Mouse (Mus musculus) G1E-ER4 (cell line): ENCODE measurements around the gene Asgr2. TPM values are rescaled to one million over a fixed set of nuclear protein-coding genes. Genes with fewer than 3 reads are reported as not detected.

Experiments used
- GATA1 ChIP-seq: IDR thresholded peaks from one replicate; pipeline ENCODE4 v1.8.0; 2012; ENCODE audit warnings: low read length, inconsistent platforms
- polyA plus RNA-seq: library from polyadenylated mRNA; stranded (reverse); fragments of >175 nt; gene quantifications from 2 replicates; pipeline ENCODE4 v1.2.3, GENCODE M21; 2012

Asgr2 gene
- polyA plus RNA-seq, 1 experiment = not detected

DNA sequence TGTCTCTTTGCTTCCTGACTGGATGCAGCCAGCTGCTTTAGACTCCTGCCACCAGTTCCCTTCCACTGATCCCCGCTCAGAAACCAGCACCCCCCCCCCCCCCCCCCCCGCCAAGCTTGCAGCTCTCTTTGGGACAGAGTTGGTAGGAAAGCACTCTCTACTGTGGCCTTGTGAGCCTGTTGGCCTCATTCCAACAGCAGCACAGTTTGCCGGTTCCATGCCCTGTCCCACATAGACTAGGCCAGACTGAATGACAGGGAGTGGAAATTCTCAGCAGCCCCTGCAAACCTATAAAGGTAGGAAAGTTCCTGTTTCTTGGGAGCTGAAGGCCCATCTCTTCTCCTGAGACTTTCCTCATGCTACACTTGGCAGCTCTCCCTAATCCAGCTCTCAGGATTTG lies 15.0 kb upstream of the Asgr2 start:
- TF ChIP-seq GATA1 = no peak

DNA sequence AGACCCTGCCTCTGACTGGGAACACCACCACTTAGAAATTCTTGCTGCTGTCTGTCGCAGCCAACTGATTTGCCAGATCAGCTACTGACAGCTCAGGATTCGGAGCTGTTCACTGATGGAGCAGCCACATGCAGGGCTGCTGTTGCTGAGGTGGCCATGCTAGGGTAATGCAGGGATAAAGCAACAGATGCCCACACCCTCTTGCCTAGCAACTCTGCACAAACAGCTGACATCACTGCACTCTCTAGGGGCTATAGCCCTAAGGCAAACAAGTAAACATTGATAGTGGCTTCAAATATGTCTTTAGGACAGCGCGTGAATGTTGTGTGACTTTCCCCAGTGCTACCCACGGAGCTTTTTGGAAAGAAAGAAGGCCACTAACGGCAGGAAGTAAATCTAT lies 13.3 kb upstream of the Asgr2 start:
- TF ChIP-seq GATA1 = no peak

DNA sequence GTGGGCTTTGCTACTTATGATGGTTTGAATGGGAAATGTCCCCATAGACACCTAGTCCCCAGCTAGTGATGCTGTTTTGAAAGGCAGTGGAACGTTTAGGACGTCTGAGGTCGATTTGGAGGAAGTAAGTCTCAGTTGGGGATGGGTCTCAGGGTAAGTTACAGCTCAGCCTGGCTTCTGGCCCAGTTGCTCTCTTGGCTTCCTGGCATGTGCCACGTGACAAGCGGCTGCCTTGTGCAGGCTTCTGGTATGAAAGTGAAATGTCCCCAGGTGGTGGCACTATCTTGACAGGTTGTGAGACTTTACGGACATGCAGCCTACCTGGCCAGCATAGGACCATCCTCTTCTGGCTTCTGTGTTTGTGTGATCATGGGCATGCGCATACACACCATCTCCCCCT lies 12.5 kb upstream of the Asgr2 start:
- no peak for TF ChIP-seq GATA1

DNA sequence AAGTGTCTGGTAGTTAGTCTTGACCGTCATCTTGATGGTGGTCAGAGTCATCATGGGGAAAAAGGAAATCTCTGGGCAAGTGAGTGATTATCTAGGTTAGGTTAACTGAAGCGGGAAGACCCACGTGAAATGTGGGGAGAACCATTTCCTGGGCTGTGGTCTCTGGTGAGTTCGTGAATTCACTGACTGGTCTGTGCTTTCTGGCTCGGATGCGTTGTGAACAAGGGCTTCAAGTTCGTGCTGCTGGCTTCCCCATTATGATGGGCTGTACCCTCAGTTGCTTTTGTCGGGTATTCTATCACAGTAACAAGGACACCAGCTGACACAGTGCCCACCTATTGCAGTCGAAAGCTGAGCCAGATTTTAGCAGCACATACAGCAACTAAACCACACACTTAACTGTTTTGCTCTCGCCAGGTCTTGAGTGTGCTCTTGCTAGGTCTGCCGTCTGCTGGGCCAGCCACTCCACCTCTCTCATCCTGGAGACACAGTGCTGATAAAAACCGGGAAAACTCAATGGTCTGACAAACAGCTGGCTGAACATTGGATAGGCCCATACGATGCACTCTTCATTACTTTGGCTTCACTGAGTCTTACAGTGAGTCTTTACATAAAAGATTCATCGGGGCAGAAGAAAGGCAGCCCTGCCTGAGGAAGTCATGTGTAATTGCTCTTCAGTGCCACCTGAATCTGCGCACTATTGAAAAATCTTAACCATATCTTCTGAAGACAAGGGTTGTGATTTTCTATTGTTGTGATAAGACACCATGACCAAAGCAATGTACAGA lies 11.4 kb upstream of the Asgr2 start:
- TF ChIP-seq GATA1 = no peak

GRCm38 (mm10) chr11:70084563-70084962 lies 7.9 kb upstream of the Asgr2 start:
- TF ChIP-seq GATA1 = no peak

DNA sequence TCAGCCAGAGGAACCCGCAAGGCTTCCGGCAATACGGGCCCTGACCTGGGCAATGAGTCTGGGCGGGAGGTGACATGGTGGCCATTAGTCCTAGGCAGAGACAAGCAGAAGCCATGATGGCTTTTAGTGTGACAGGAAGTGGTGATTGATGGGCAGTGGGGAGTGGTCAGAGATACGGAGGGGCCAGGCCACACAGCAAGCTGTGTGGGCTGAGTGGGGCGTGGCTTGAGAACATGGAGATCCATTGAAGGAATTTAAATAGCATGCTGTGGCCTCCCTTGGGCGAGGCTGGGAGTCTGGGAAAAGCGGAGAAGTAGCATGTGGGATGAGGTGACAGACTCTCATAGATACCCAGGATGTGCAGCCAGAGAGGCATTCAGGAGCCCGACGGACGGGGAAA lies 5.0 kb downstream of the Asgr2 start:
- TF ChIP-seq GATA1 = no peak

- TF ChIP-seq GATA1 = no peak
These were observed 6.7 kb downstream of the Asgr2 start for GRCm38 (mm10) chr11:70099102-70099501.

DNA sequence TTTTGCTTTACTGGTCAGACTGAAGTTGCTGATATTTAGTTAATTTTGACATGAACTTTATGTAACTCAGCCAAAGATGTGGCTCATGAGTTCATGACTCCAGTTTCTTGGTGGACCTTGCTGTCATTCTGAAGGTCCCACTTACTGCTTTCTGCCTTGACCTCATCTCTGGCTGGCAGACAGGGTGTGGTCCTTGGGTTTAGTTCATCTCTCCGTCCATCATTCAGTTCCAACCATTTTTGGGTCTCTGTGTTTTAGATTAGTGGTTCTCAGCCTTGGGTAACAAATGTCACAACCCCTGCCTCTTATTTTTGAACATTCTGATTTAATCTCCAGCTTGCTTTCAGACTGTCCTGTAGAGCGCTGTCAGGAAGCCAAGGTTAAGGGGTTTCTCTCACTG lies 7.4 kb downstream of the Asgr2 start:
- TF ChIP-seq GATA1 = no peak

- TF ChIP-seq GATA1 = no peak
These were observed 11.4 kb downstream of the Asgr2 start for GRCm38 (mm10) chr11:70103701-70104315.

DNA sequence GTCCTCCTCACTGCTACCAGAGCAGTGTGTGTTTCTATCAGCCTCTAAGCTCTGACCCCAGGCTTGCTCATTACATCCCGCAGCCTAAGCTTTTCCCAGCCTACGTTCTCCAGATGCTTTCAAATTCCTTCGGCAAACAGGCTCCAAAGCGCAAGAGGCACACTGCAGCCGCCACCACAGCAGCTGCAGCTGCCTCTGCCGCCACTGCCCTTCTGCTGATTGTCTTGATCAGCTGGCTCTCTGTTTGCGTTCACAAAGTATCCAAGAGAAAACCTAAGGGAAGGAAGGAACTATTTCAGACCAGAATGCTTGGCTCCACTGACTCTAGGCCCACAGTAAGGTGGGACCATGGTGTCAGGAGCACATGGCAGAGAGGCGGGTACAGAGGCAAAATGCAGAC lies 14.6 kb downstream of the Asgr2 start:
- TF ChIP-seq GATA1 = no peak

DNA sequence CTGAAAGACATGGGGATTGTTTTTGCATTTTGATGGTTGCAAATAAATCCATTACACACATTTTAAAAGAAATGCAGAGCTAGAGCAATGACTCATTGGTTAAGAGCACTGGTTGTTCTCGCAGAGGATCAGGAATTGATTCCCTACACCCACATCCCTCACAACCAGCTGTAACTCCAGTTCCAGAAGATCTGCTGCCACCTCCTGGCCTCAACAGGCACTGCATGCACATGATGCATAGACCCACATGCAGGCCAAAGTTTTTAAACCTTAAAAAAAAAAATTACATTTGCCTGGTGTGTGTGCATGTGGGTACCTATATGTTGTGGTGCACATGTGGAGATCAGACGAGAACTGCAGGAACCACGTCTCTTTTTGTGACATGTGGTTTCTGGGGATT lies 17.7 kb downstream of the Asgr2 start:
- TF ChIP-seq GATA1 = no peak

- no peak for TF ChIP-seq GATA1
These were observed 22.1 kb downstream of the Asgr2 start for GRCm38 (mm10) chr11:70114562-70114961.

DNA sequence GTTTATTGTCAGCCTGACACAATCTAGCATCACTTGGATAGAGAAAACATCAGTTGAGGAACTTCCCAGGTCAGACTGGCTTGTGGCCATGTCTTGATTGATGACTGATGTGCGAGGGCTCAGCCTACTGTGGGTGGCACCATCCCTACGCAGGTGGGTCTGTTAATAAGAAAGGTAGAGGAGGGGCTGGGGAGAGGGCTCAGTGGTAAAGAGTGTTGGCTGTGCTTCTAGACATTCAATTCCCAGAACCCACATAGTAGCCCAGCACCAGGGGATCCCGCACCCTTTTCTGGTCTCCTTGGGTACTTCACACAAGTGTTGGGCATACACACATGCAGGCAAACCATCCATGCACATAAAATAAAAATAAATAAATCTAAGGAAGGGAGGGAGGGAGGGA lies 23.5 kb downstream of the Asgr2 start:
- no peak for TF ChIP-seq GATA1

GRCm38 (mm10) chr11:70129926-70130379 lies 37.5 kb downstream of the Asgr2 start, which contains the start of gene Mgl2:
Mgl2 (plus strand) TSS chr11:70130329.
- TF ChIP-seq GATA1 = no peak

DNA sequence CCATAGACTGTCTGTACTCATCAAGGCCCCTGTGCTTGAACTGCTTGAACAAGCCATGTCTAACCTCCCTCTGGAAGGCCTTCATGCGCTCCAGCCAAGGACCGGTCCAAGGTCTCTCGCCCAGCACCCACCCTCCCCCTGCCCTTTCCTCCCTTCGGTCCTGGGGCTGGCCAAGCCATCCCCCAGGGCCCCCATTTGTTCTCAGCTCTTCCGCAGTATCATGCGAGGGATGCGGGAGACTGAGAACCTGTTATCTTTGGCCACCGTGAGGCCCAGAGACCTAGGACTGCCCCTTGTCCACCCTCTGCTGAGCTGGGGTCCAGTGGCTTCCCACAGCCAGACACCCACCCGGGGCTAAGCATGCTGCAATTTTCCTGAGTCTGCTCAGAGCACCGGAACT lies 46.7 kb downstream of the Asgr2 start:
- TF ChIP-seq GATA1 = no peak

- no peak for TF ChIP-seq GATA1
These were observed 58.6 kb downstream of the Asgr2 start for GRCm38 (mm10) chr11:70151072-70151471.

Other genes starting within 250 kb of the Asgr2 start
- 43.0 and 56.9 TPM in 2 replicates for gene Plscr3, start 246.3 kb upstream of the Asgr2 start, polyA plus RNA-seq
- gene Tnk1, start 233.9 kb upstream of the Asgr2 start, polyA plus RNA-seq = 0.09 and 0.91 TPM in 2 replicates
- gene Tmem95, start 214.6 kb upstream of the Asgr2 start, polyA plus RNA-seq = not detected in 2 replicates
- gene Kctd11, start 211.2 kb upstream of the Asgr2 start, polyA plus RNA-seq = 0.27 and 0.39 TPM in 2 replicates
- 107 and 119 TPM in 2 replicates for gene Acap1, start 197.1 kb upstream of the Asgr2 start, polyA plus RNA-seq
- gene 2810408A11Rik, start 191.7 kb upstream of the Asgr2 start, polyA plus RNA-seq = 1.0 and 1.5 TPM in 2 replicates
- 83.2 and 85.5 TPM in 2 replicates for gene Neurl4, start 191.6 kb upstream of the Asgr2 start, polyA plus RNA-seq
- gene Gps2, start 178.8 kb upstream of the Asgr2 start, polyA plus RNA-seq = 246 and 266 TPM in 2 replicates
- gene Eif5a, start 170.7 kb upstream of the Asgr2 start, polyA plus RNA-seq = 3,518 and 5,018 TPM in 2 replicates
- 0.19 TPM in 1 of 2 replicates, not detected in the other for gene Ybx2, start 156.8 kb upstream of the Asgr2 start, polyA plus RNA-seq
- gene Slc2a4, start 144.5 kb upstream of the Asgr2 start, polyA plus RNA-seq = 0.03 and 0.35 TPM in 2 replicates
- gene Cldn7, start 127.9 kb upstream of the Asgr2 start, polyA plus RNA-seq = not detected in 2 replicates
- 224 and 279 TPM in 2 replicates for gene Ctdnep1, start 111.5 kb upstream of the Asgr2 start, polyA plus RNA-seq
- gene Elp5, start 110.1 kb upstream of the Asgr2 start, polyA plus RNA-seq = 7.7 and 13.2 TPM in 2 replicates
- 164 and 205 TPM in 2 replicates for gene Gabarap, start 101.5 kb upstream of the Asgr2 start, polyA plus RNA-seq
- 92.5 and 117 TPM in 2 replicates for gene Phf23, start 96.9 kb upstream of the Asgr2 start, polyA plus RNA-seq
- gene Dvl2, start 92.0 kb upstream of the Asgr2 start, polyA plus RNA-seq = 59.6 and 66.9 TPM in 2 replicates
- 19.7 and 28.8 TPM in 2 replicates for gene Acadvl, start 77.2 kb upstream of the Asgr2 start, polyA plus RNA-seq
- gene Dlg4, start 75.7 kb upstream of the Asgr2 start, polyA plus RNA-seq = 7.4 and 7.6 TPM in 2 replicates
- not detected in 2 replicates for gene Asgr1, start 38.6 kb upstream of the Asgr2 start, polyA plus RNA-seq
- gene Mgl2, start 37.7 kb downstream of the Asgr2 start, polyA plus RNA-seq = not detected in 2 replicates
- 1.5 and 4.3 TPM in 2 replicates for gene Clec10a, start 63.6 kb downstream of the Asgr2 start, polyA plus RNA-seq
- not detected in 2 replicates for gene Slc16a11, start 120.1 kb downstream of the Asgr2 start, polyA plus RNA-seq
- 9.2 and 12.0 TPM in 2 replicates for gene Slc16a13, start 128.4 kb downstream of the Asgr2 start, polyA plus RNA-seq
- gene Bcl6b, start 137.2 kb downstream of the Asgr2 start, polyA plus RNA-seq = not detected in 2 replicates
- 88.8 and 123 TPM in 2 replicates for gene 0610010K14Rik, start 145.3 kb downstream of the Asgr2 start, polyA plus RNA-seq
- 3.5 and 4.8 TPM in 2 replicates for gene Gm21988, start 147.2 kb downstream of the Asgr2 start, polyA plus RNA-seq
- 142 and 145 TPM in 2 replicates for gene Rnasek, start 147.2 kb downstream of the Asgr2 start, polyA plus RNA-seq
- gene Alox12, start 162.7 kb downstream of the Asgr2 start, polyA plus RNA-seq = not detected in 2 replicates
- not detected in 2 replicates for gene Alox12e, start 230.0 kb downstream of the Asgr2 start, polyA plus RNA-seq